Mouse (Mus musculus) kidney, postnatal 0 days (tissue): ENCODE measurements around the gene Gm3164. TPM values are rescaled to one million over a fixed set of nuclear protein-coding genes. Genes with fewer than 3 reads are reported as not detected.
"Not testable (repeated sequence)": the region's sequence is repeated elsewhere in the genome, so short reads cannot be mapped to it uniquely, and the experiment has no call there.

ENCODE experiments used
- ATAC-seq: fragments of 200-750 bp; cut with Nextera tagmentation; replicated peaks from 2 replicates; pipeline ENCODE4 v1.8.0; 2017; ENCODE audit warnings: low read depth, moderate number of reproducible peaks, moderate TSS enrichment, moderate library complexity; ENCODE audit not compliant: low FRiP score
- DNase-seq: peaks from one replicate; pipeline ENCODE4 v3.0.0-alpha.2; 2016; ENCODE audit warnings: low spot score
- H3K27ac ChIP-seq: fragments of 300-500 bp; sonication (generic); 2 replicates; pipeline ENCODE4 v1.5.1; 2014; ENCODE audit warnings: mild to moderate bottlenecking
- H3K27me3 ChIP-seq: fragments of 300-500 bp; sonication (generic); 2 replicates; pipeline ENCODE4 v1.6.1; 2014; ENCODE audit warnings: low read length, mixed read lengths; ENCODE audit not compliant: insufficient read depth
- H3K36me3 ChIP-seq: fragments of 300-500 bp; sonication (generic); 2 replicates; pipeline ENCODE4 v1.6.1; 2014; ENCODE audit warnings: low read length, mixed read lengths; ENCODE audit not compliant: insufficient read depth
- H3K4me1 ChIP-seq: fragments of 300-500 bp; sonication (generic); replicated peaks from 2 replicates; pipeline ENCODE4 v1.6.1; 2014; ENCODE audit warnings: antibody characterized with exemption, low read length, mixed read lengths; ENCODE audit not compliant: insufficient read depth
- H3K4me2 ChIP-seq: fragments of 300-500 bp; sonication (generic); 2 replicates; pipeline ENCODE4 v1.6.1; 2014; ENCODE audit warnings: mild to moderate bottlenecking, low read length, moderate library complexity, mixed read lengths
- H3K4me3 ChIP-seq: fragments of 300-500 bp; sonication (generic); replicated peaks from 2 replicates; pipeline ENCODE4 v1.5.1; 2014; ENCODE audit warnings: low read depth, low read length
- H3K9ac ChIP-seq: fragments of 300-500 bp; sonication (generic); 2 replicates; pipeline ENCODE4 v1.6.1; 2014; ENCODE audit warnings: low read depth, low read length
- H3K9me3 ChIP-seq: fragments of 300-500 bp; sonication (generic); replicated peaks from 2 replicates; pipeline ENCODE4 v1.6.1; 2016; ENCODE audit warnings: low read length, inconsistent platforms, mixed read lengths
- WGBS: fragments of 180-500 bp; shearing (Covaris S2); extraction: QIAGEN DNeasy Blood & Tissue Kit; methylation state at CpG from one replicate; pipeline ENCODE4 v1.1.7; 2014; 5-methylcytosine and 5-hydroxymethylcytosine counted together
- polyA plus RNA-seq: library from polyadenylated mRNA; unstranded; fragments of >200 nt; fragmentation: Nextera tagmentation; extraction: Ambion mirVana; gene quantifications from 2 replicates; pipeline ENCODE4 v1.2.1, GENCODE M21; 2015

The Gm3164 gene
- polyA plus RNA-seq, 1 experiment from 2014 or later, result 0.05 TPM

- 78% methylated on average over 5 of the region's 5 CpGs for WGBS
- ATAC-seq, H3K9ac ChIP-seq, DNase-seq, H3K27ac ChIP-seq, H3K27me3 ChIP-seq, H3K4me3 ChIP-seq, H3K4me1 ChIP-seq, H3K4me2 ChIP-seq, H3K36me3 ChIP-seq, H3K9me3 ChIP-seq: not testable (repeated sequence)
Observed at GRCm38 (mm10) chr14:4401245-4401644, 14.0 kb upstream of the Gm3164 start.

- DNase-seq, H3K36me3 ChIP-seq: not testable (repeated sequence)
Observed at GRCm38 (mm10) chr14:4403840-4404239, 11.4 kb upstream of the Gm3164 start.

GRCm38 (mm10) chr14:4409939-4410338, 5.3 kb upstream of the Gm3164 start:
- 29% methylated on average over 1 of the region's 1 CpGs for WGBS
- H3K4me3 ChIP-seq, DNase-seq, H3K4me2 ChIP-seq, ATAC-seq, H3K27ac ChIP-seq, H3K36me3 ChIP-seq, H3K27me3 ChIP-seq, H3K9ac ChIP-seq, H3K9me3 ChIP-seq, H3K4me1 ChIP-seq: not testable (repeated sequence)

More at GRCm38 (mm10) chr14:4403840-4404239, 11.4 kb upstream of the Gm3164 start:
- H3K27ac ChIP-seq, H3K4me1 ChIP-seq, H3K4me2 ChIP-seq, ATAC-seq, H3K27me3 ChIP-seq, H3K9me3 ChIP-seq, H3K9ac ChIP-seq, H3K4me3 ChIP-seq: not testable (repeated sequence)

- not testable (repeated sequence) for H3K36me3 ChIP-seq, H3K27ac ChIP-seq, DNase-seq, H3K4me3 ChIP-seq, H3K9me3 ChIP-seq, H3K9ac ChIP-seq, H3K27me3 ChIP-seq, H3K4me1 ChIP-seq, H3K4me2 ChIP-seq, ATAC-seq
Observed at GRCm38 (mm10) chr14:4430692-4431091, 15.4 kb downstream of the Gm3164 start, which contains the start of gene Gm3173. Gm3173 (plus strand) TSS chr14:4430992.

GRCm38 (mm10) chr14:4481445-4481844, 66.2 kb downstream of the Gm3164 start, which contains the start of gene Gm3182:
Gm3182 (plus strand) TSS chr14:4481745.
- not testable (repeated sequence) for H3K27ac ChIP-seq, H3K36me3 ChIP-seq, H3K27me3 ChIP-seq, H3K9ac ChIP-seq, H3K4me3 ChIP-seq, DNase-seq, H3K4me1 ChIP-seq, ATAC-seq, H3K4me2 ChIP-seq, H3K9me3 ChIP-seq
- WGBS, result 71% methylated on average over 1 of the region's 2 CpGs

Other genes starting within 250 kb of the Gm3164 start
- gene Gm2974, start 232.9 kb upstream of the Gm3164 start, polyA plus RNA-seq, result 0.20 and 0.21 TPM in 2 replicates
- gene Gm3138, start 165.8 kb upstream of the Gm3164 start, polyA plus RNA-seq, result not detected in 2 replicates
- gene Gm3149, start 98.2 kb upstream of the Gm3164 start, polyA plus RNA-seq, result not detected in 2 replicates
- gene 2610042L04Rik, start 80.7 kb upstream of the Gm3164 start, polyA plus RNA-seq, result not detected in 2 replicates
- gene Gm3159, start 17.9 kb upstream of the Gm3164 start, polyA plus RNA-seq, result not detected in 2 replicates
- not detected in 2 replicates for gene Gm3173, start 15.5 kb downstream of the Gm3164 start, polyA plus RNA-seq
- gene Gm3182, start 66.3 kb downstream of the Gm3164 start, polyA plus RNA-seq, result not detected in 2 replicates
- gene Gm3047, start 140.0 kb downstream of the Gm3164 start, polyA plus RNA-seq, result not detected in 2 replicates
- gene Gm8159, start 216.9 kb downstream of the Gm3164 start, polyA plus RNA-seq, result not detected in 2 replicates
- not detected in 2 replicates for gene Gm3239, start 248.7 kb downstream of the Gm3164 start, polyA plus RNA-seq